Mouse (Mus musculus) cerebellum, postnatal 4 days (tissue): ENCODE data around the gene Vmn1r166.
"Not testable (repeated sequence)": the region's sequence is repeated elsewhere in the genome, so short reads cannot be mapped to it uniquely, and the experiment has no call there.

Experiments used
- DNase-seq, 2 experiments: peaks; one replicate each; pipeline ENCODE4 v3.0.0; 2022; ENCODE audit warnings: low spot score in 2 of 2, mixed read lengths in 1 of 2

Vmn1r166 gene

GRCm38 (mm10) chr7:23251582-23251981 is at the start of gene Vmn1r166:
TSS of gene Vmn1r166 (minus strand) at chr7:23251682.
- DNase-seq = not testable (repeated sequence)

GRCm38 (mm10) chr7:23300892-23301291 is 49.4 kb upstream of the Vmn1r166 start, which contains the start of gene Nlrp4e:
TSS of gene Nlrp4e (plus strand) at chr7:23301192.
- not testable (repeated sequence) for DNase-seq

- DNase-seq = not testable (repeated sequence)
These were observed 27.3 kb upstream of the Vmn1r166 start, which contains the start of gene Gm6902 for GRCm38 (mm10) chr7:23278800-23279199. TSS of gene Gm6902 (minus strand) at chr7:23278900.

GRCm38 (mm10) chr7:23217032-23217431 is 34.5 kb downstream of the Vmn1r166 start, which contains the start of gene Vmn1r165:
TSS of gene Vmn1r165 (plus strand) at chr7:23217332.
- not testable (repeated sequence) for DNase-seq
